Mouse (Mus musculus): ENCODE results near the gene Cav3.

Gene Cav3

GRCm38 (mm10) chr6:112495219-112495618 lies 35.9 kb downstream of the Cav3 start:
- DNase-seq (ENCODE audit: low spot score) = no peak

- DNase-seq (ENCODE audit: low spot score) = no peak
Measured at GRCm38 (mm10) chr6:112496291-112497060, 37.2 kb downstream of the Cav3 start.

- DNase-seq (ENCODE audit: low spot score) = no peak
Measured at GRCm38 (mm10) chr6:112497456-112497855, 38.2 kb downstream of the Cav3 start.

- DNase-seq (ENCODE audit: low spot score) = no peak
Measured at GRCm38 (mm10) chr6:112498716-112499115, 39.4 kb downstream of the Cav3 start.

- DNase-seq (ENCODE audit: low spot score) = no peak
Measured at GRCm38 (mm10) chr6:112499456-112499855, 40.2 kb downstream of the Cav3 start.

- no peak for DNase-seq (ENCODE audit: low spot score)
Measured at GRCm38 (mm10) chr6:112501156-112501555, 41.9 kb downstream of the Cav3 start.

GRCm38 (mm10) chr6:112507617-112508016 lies 48.3 kb downstream of the Cav3 start:
- DNase-seq (ENCODE audit: low spot score) = no peak

- DNase-seq (ENCODE audit: low spot score) = no peak
Measured at GRCm38 (mm10) chr6:112509590-112510131, 50.4 kb downstream of the Cav3 start.

- DNase-seq (ENCODE audit: low spot score) = no peak
Measured at GRCm38 (mm10) chr6:112510346-112510745, 51.0 kb downstream of the Cav3 start.

GRCm38 (mm10) chr6:112514591-112514990 lies 55.3 kb downstream of the Cav3 start:
- no peak for DNase-seq (ENCODE audit: low spot score)

- no peak for DNase-seq (ENCODE audit: low spot score)
Measured at GRCm38 (mm10) chr6:112516496-112516895, 57.2 kb downstream of the Cav3 start.

GRCm38 (mm10) chr6:112517572-112517971 lies 58.3 kb downstream of the Cav3 start:
- DNase-seq (ENCODE audit: low spot score) = no peak

GRCm38 (mm10) chr6:112517991-112518390 lies 58.7 kb downstream of the Cav3 start:
- no peak for DNase-seq (ENCODE audit: low spot score)
